Mouse (Mus musculus): ENCODE results near the gene Ripk3.

GRCm38 (mm10) chr14:55761163-55761562 lies 27.5 kb downstream of the Ripk3 start, which contains the start of gene Ltb4r2:
- TF ChIP-seq POLR2A (IDR thresholded peaks at IDR 0.05; ENCODE audit: borderline replicate concordance, extremely low read depth, low read depth, low read length) (no peak), CTCF (IDR thresholded peaks at IDR 0.05; ENCODE audit: insufficient read depth, low read length) (no peak)

Measured in lung, adult 2 months (tissue).